Mouse (Mus musculus) gastrocnemius, adult 2 months (tissue): ENCODE results near the gene 1700102P08Rik. TPM values are rescaled to one million over a fixed set of nuclear protein-coding genes. Genes with fewer than 3 reads are reported as not detected.

Experiments
- DNase-seq: peaks from one replicate; pipeline ENCODE4 v3.0.0; 2022
- H3K27ac ChIP-seq: fragments of 200-600 bp; 2 replicates; pipeline ENCODE4 v1.8.1; 2022; ENCODE audit warnings: mild to moderate bottlenecking
- H3K4me3 ChIP-seq: fragments of 200-600 bp; 2 replicates; pipeline ENCODE4 v1.8.1; 2022; ENCODE audit warnings: mild to moderate bottlenecking, moderate library complexity
- CTCF ChIP-seq: fragments of 200-600 bp; IDR thresholded peaks from 2 replicates; pipeline ENCODE4 v1.8.1; 2022; ENCODE audit warnings: antibody characterized with exemption, mild to moderate bottlenecking, moderate library complexity
- intact Hi-C: fragments of 180-260 bp; cut with DNase I; formaldehyde crosslinking; loops from one replicate; pipeline ENCODE4 v1.15.1; 2025
- long read RNA-seq, 2 experiments: library from polyadenylated mRNA; stranded (forward); transcript quantifications; one replicate each; pipeline ENCODE4 v2.0.0; 2021
- total RNA-seq, 2 experiments: library from RNA; stranded (reverse); gene quantifications; 2 replicates each; pipeline ENCODE4 v1.2.3; 2021

The 1700102P08Rik gene
- 1 to 10 TPM in 1 of 2 experiments, under 1 TPM in 1; 0.92 to 1.5 TPM for total RNA-seq
- long read RNA-seq, experiment 1, result 0 reads
- long read RNA-seq, experiment 2, result 0 reads

GRCm38 (mm10) chr9:108392676-108393075, at the start of gene 1700102P08Rik:
Gene 1700102P08Rik, plus strand, starts transcription at chr9:108392805.
- no peak within 1 kb of the TSS for H3K4me3 ChIP-seq
- intact Hi-C loops, result no loop called here
- DNase-seq, result peak; percentile 17
- H3K27ac ChIP-seq, result no peak within 1 kb of the TSS
- TF ChIP-seq CTCF, result no peak

GRCm38 (mm10) chr9:108343331-108343730, 49.3 kb upstream of the 1700102P08Rik start:
- DNase-seq, result no peak
- Histone ChIP-seq H3K4me3 (no peak overlapping the region), H3K27ac (no peak overlapping the region)
- TF ChIP-seq CTCF, result no peak
- intact Hi-C loops, result no loop called here

GRCm38 (mm10) chr9:108343835-108344234, 48.8 kb upstream of the 1700102P08Rik start:
- intact Hi-C loops, result no loop called here
- DNase-seq, result no peak
- no peak for TF ChIP-seq CTCF
- Histone ChIP-seq H3K27ac (peak overlapping the region; percentile 10; the same call in 1 of the 2 replicates), H3K4me3 (no peak overlapping the region)

- Histone ChIP-seq H3K27ac (no peak overlapping the region), H3K4me3 (no peak overlapping the region)
- no peak for DNase-seq
- TF ChIP-seq CTCF, result no peak
- intact Hi-C loops, result no loop called here
These were observed 48.1 kb upstream of the 1700102P08Rik start for GRCm38 (mm10) chr9:108344471-108344870.

- Histone ChIP-seq H3K27ac (peak overlapping the region; percentile 96), H3K4me3 (peak overlapping the region; percentile 98)
- DNase-seq, result no peak
- intact Hi-C loops, result no loop called here
- no peak for TF ChIP-seq CTCF
These were observed 45.6 kb upstream of the 1700102P08Rik start for GRCm38 (mm10) chr9:108347024-108347423.

GRCm38 (mm10) chr9:108347540-108348289, 44.9 kb upstream of the 1700102P08Rik start, which contains the start of gene Usp4:
Gene Usp4, plus strand, starts transcription at chr9:108347853.
- peak within 1 kb of the TSS; percentile 96 for H3K27ac ChIP-seq
- intact Hi-C loops, result loop anchor here (2.0 kb wide), 1 partner anchor 41 kb away; the partner anchor contains the start of genes Rhoa and Tcta
- peak within 1 kb of the TSS; percentile 98 for H3K4me3 ChIP-seq
- no peak for TF ChIP-seq CTCF
- peak; percentile 95 for DNase-seq

GRCm38 (mm10) chr9:108348290-108348680, 44.3 kb upstream of the 1700102P08Rik start:
- DNase-seq, result no peak
- no peak for TF ChIP-seq CTCF
- Histone ChIP-seq H3K27ac (peak overlapping the region; percentile 96), H3K4me3 (peak overlapping the region; percentile 98)
- intact Hi-C loops, result loop anchor here (2.0 kb wide), 1 partner anchor 41 kb away; the partner anchor contains the start of genes Rhoa and Tcta

GRCm38 (mm10) chr9:108349727-108350126, 42.9 kb upstream of the 1700102P08Rik start:
- intact Hi-C loops, result loop anchor here (2.0 kb wide), 1 partner anchor 43 kb away; the partner anchor contains the start of genes Rhoa and Tcta
- no peak for TF ChIP-seq CTCF
- Histone ChIP-seq H3K27ac (no peak overlapping the region), H3K4me3 (no peak overlapping the region)
- DNase-seq, result no peak

GRCm38 (mm10) chr9:108378234-108378633, 14.4 kb upstream of the 1700102P08Rik start:
- Histone ChIP-seq H3K4me3 (no peak overlapping the region), H3K27ac (no peak overlapping the region)
- DNase-seq, result no peak
- no peak for TF ChIP-seq CTCF
- intact Hi-C loops, result no loop called here

GRCm38 (mm10) chr9:108378736-108379135, 13.9 kb upstream of the 1700102P08Rik start:
- Histone ChIP-seq H3K4me3 (no peak overlapping the region), H3K27ac (no peak overlapping the region)
- intact Hi-C loops, result no loop called here
- no peak for DNase-seq
- no peak for TF ChIP-seq CTCF

GRCm38 (mm10) chr9:108379294-108379693, 13.3 kb upstream of the 1700102P08Rik start:
- no peak for DNase-seq
- Histone ChIP-seq H3K27ac (no peak overlapping the region), H3K4me3 (no peak overlapping the region)
- intact Hi-C loops, result no loop called here
- no peak for TF ChIP-seq CTCF

- intact Hi-C loops, result loop anchor here (10.0 kb wide), 1 partner anchor 73 kb away; no protein-coding TSS in a partner anchor
- no peak overlapping the region for H3K4me3 ChIP-seq
- TF ChIP-seq CTCF, result no peak
- no peak overlapping the region for H3K27ac ChIP-seq
- DNase-seq, result no peak
These were observed 11.2 kb upstream of the 1700102P08Rik start for GRCm38 (mm10) chr9:108381382-108381781.

GRCm38 (mm10) chr9:108385006-108385405, 7.6 kb upstream of the 1700102P08Rik start:
- no peak for DNase-seq
- H3K27ac ChIP-seq, result peak overlapping the region; percentile 41
- intact Hi-C loops, result loop anchor here (10.0 kb wide), 1 partner anchor 70 kb away; no protein-coding TSS in a partner anchor
- no peak overlapping the region for H3K4me3 ChIP-seq
- no peak for TF ChIP-seq CTCF

GRCm38 (mm10) chr9:108386816-108387215, 5.8 kb upstream of the 1700102P08Rik start:
- peak; percentile 47; the same call in 1 of the 2 replicates for TF ChIP-seq CTCF
- DNase-seq, result peak; percentile 72
- intact Hi-C loops, result loop anchor here (10.0 kb wide), 1 partner anchor 68 kb away; no protein-coding TSS in a partner anchor

More at GRCm38 (mm10) chr9:108386816-108387215, 5.8 kb upstream of the 1700102P08Rik start:
- H3K27ac ChIP-seq, result peak overlapping the region; percentile 88
- no peak overlapping the region for H3K4me3 ChIP-seq
